Mouse (Mus musculus) forebrain, postnatal 0 days (tissue): Measurements from ENCODE around the gene Ryr3. TPM values are rescaled to one million over a fixed set of nuclear protein-coding genes. Genes with fewer than 3 reads are reported as not detected.
"Not testable (repeated sequence)": the region's sequence is repeated elsewhere in the genome, so short reads cannot be mapped to it uniquely, and the experiment has no call there.

Experiments used
- ATAC-seq: fragments of 200-750 bp; cut with Nextera tagmentation; 2 replicates; pipeline ENCODE4 v1.8.0; 2017; ENCODE audit warnings: mild to moderate bottlenecking, moderate library complexity
- DNase-seq: peaks from one replicate; pipeline ENCODE4 v3.0.0-alpha.2; 2015
- H3K27ac ChIP-seq: fragments of 300-500 bp; sonication (generic); 2 replicates; pipeline ENCODE4 v1.5.1; 2014; ENCODE audit warnings: low read depth, mild to moderate bottlenecking, antibody characterized with exemption, low read length, moderate library complexity, mixed read lengths
- H3K27me3 ChIP-seq: fragments of 300-500 bp; sonication (generic); 2 replicates; pipeline ENCODE4 v1.6.1; 2014; ENCODE audit warnings: mild to moderate bottlenecking, low read length, mixed read lengths; ENCODE audit not compliant: insufficient read depth
- H3K36me3 ChIP-seq: fragments of 300-500 bp; sonication (generic); 2 replicates; pipeline ENCODE4 v1.6.1; 2014; ENCODE audit warnings: mild to moderate bottlenecking, moderate library complexity; ENCODE audit not compliant: insufficient read depth
- H3K4me1 ChIP-seq: fragments of 300-500 bp; sonication (generic); 2 replicates; pipeline ENCODE4 v1.6.1; 2014; ENCODE audit warnings: antibody characterized with exemption; ENCODE audit not compliant: insufficient read depth
- H3K4me2 ChIP-seq: fragments of 300-500 bp; sonication (generic); 2 replicates; pipeline ENCODE4 v1.6.1; 2014; ENCODE audit warnings: low read depth, mild to moderate bottlenecking, moderate library complexity
- H3K4me3 ChIP-seq: fragments of 300-500 bp; sonication (generic); 2 replicates; pipeline ENCODE4 v1.5.1; 2014; ENCODE audit warnings: low read depth, low read length, mixed read lengths
- H3K9ac ChIP-seq: fragments of 300-500 bp; sonication (generic); 2 replicates; pipeline ENCODE4 v1.6.1; 2014; ENCODE audit warnings: mild to moderate bottlenecking
- H3K9me3 ChIP-seq: fragments of 300-500 bp; sonication (generic); 2 replicates; pipeline ENCODE4 v1.6.1; 2016; ENCODE audit warnings: low read length
- CTCF ChIP-seq: sonication (generic); IDR thresholded peaks from 2 replicates; pipeline ENCODE4 v1.5.1; 2016; ENCODE audit warnings: antibody characterized with exemption, control low read depth, low read depth
- WGBS: fragments of 180-500 bp; shearing (Covaris S2); extraction: QIAGEN DNeasy Blood & Tissue Kit; methylation state at CpG from one replicate; pipeline ENCODE4 v1.1.7; 2014; 5-methylcytosine and 5-hydroxymethylcytosine counted together
- polyA plus RNA-seq: library from polyadenylated mRNA; unstranded; fragments of >200 nt; fragmentation: Nextera tagmentation; extraction: Ambion mirVana; gene quantifications from 2 replicates; pipeline ENCODE4 v1.2.1, GENCODE M21; 2015
- total RNA-seq: library from RNA; depleted of rRNA; stranded (reverse); fragments of >200 nt; gene quantifications from 2 replicates; pipeline ENCODE4 v1.2.3, GENCODE M21; 2014

Ryr3 gene
- total and polyA plus RNA-seq, 2 experiments from 2014 or later = 4.2 to 16.1 TPM

GRCm38 (mm10) chr2:113115248-113115896, 101.5 kb downstream of the Ryr3 start:
- Histone ChIP-seq H3K9ac (no peak overlapping the region), H3K27ac (no peak overlapping the region), H3K4me3 (no peak overlapping the region), H3K4me2 (no peak overlapping the region), H3K36me3 (no peaks in the 10 kb centered on the region), H3K27me3 (no peaks in the 10 kb centered on the region), H3K9me3 (no peaks in the 10 kb centered on the region), H3K4me1 (no peaks in the 10 kb centered on the region)
- TF ChIP-seq CTCF = no peak
- WGBS = 83% methylated on average over 4 of the region's 4 CpGs
- ATAC-seq = no peak
- no peak for DNase-seq

DNA sequence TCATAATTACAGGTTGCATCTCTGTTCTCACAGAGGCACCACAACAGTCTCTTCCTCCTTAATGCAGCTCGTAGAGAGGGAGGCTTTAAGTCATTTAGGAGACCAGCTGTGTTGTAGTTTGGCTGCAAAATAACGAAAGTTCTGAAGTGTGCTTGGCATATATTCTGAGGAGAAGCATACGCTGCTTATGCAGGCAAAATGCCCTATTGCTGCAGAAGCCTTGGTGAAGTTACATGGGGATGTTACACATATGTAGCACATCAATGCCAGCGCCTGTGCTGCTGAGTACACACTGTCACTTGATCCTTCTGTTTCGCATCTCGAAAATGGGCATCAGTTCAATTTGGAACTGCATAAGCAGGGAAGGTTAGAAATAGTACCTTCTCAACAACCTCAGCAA, 112.3 kb downstream of the Ryr3 start:
- Histone ChIP-seq H3K4me2 (no peak overlapping the region), H3K9ac (no peak overlapping the region), H3K27me3 (no peaks in the 10 kb centered on the region), H3K4me1 (no peaks in the 10 kb centered on the region), H3K9me3 (no peaks in the 10 kb centered on the region), H3K27ac (no peak overlapping the region), H3K4me3 (no peak overlapping the region), H3K36me3 (no peaks in the 10 kb centered on the region)
- ATAC-seq (peak; percentile 99), DNase-seq (peak; percentile 77)
- WGBS = 61% methylated on average over 6 of the region's 6 CpGs
- no peak for TF ChIP-seq CTCF

GRCm38 (mm10) chr2:113095184-113095583, 121.7 kb downstream of the Ryr3 start:
- Histone ChIP-seq H3K4me2 (no peak overlapping the region), H3K9me3 (no peaks in the 10 kb centered on the region), H3K9ac (no peak overlapping the region), H3K36me3 (no peaks in the 10 kb centered on the region), H3K4me1 (no peaks in the 10 kb centered on the region), H3K4me3 (no peak overlapping the region), H3K27me3 (no peaks in the 10 kb centered on the region), H3K27ac (no peak overlapping the region)
- TF ChIP-seq CTCF = no peak
- ATAC-seq (no peak), DNase-seq (no peak)
- WGBS = 74% methylated on average over 4 of the region's 4 CpGs

DNA sequence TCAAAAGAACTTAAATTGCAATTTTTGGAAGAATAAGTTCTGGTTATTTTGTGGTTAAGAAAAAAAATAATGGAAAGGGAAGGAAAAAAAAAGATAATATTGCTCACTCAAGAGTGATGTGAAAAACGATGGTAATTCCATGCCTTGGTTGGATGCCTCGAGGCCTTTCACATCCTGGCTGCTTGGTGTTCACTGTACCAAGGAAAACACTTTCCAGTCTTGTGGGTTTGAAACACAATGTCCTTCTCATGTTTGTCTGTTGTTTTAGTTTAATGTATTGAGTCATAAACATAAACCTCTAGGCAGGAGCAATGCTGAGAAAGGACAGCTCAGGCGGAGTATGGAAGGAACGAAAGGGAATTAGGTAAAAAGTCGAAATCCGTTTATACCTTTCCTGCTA, 122.8 kb downstream of the Ryr3 start:
- no peak for DNase-seq
- no peaks in the 10 kb centered on the region for H3K27me3 ChIP-seq
- 87% methylated on average over 6 of the region's 6 CpGs for WGBS
- no peak overlapping the region for H3K9ac ChIP-seq
- no peaks in the 10 kb centered on the region for H3K36me3 ChIP-seq
- no peak for ATAC-seq
- H3K4me2 ChIP-seq = no peak overlapping the region
- H3K9me3 ChIP-seq = no peaks in the 10 kb centered on the region
- no peaks in the 10 kb centered on the region for H3K4me1 ChIP-seq
- no peak for TF ChIP-seq CTCF
- H3K27ac ChIP-seq = no peak overlapping the region
- no peak overlapping the region for H3K4me3 ChIP-seq

DNA sequence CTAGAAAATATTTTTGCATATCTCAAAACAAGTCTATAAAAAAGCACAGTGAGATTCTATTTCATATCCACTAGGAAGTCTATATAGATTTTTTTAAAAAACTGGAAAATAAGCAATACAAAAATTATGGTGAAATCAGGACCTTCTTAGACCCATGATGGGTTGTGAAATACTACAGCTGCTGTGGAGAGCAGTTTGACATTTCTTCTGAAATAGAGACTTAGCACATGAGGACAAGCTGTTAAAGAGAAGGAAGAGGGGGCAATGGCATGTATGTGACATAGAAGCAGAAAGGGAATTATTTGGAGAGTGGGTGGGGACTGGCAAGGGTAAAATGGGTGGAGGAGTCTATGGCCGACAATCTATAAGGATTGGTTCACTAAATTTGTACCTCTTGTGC, 124.1 kb downstream of the Ryr3 start:
- H3K4me2 ChIP-seq = no peak overlapping the region
- no peaks in the 10 kb centered on the region for H3K36me3 ChIP-seq
- H3K9ac ChIP-seq = no peak overlapping the region
- ATAC-seq = no peak
- DNase-seq = no peak
- no peaks in the 10 kb centered on the region for H3K9me3 ChIP-seq
- no peak for TF ChIP-seq CTCF
- H3K27me3 ChIP-seq = no peaks in the 10 kb centered on the region
- WGBS = 79% methylated on average over 1 of the region's 1 CpGs
- no peak overlapping the region for H3K4me3 ChIP-seq
- H3K27ac ChIP-seq = no peak overlapping the region
- no peaks in the 10 kb centered on the region for H3K4me1 ChIP-seq

- not testable (repeated sequence) for H3K27ac ChIP-seq, H3K4me1 ChIP-seq, H3K9ac ChIP-seq, H3K4me3 ChIP-seq, ATAC-seq, H3K36me3 ChIP-seq, H3K27me3 ChIP-seq, H3K9me3 ChIP-seq, DNase-seq, H3K4me2 ChIP-seq
- WGBS = 89% methylated on average over 1 of the region's 1 CpGs
These were observed 125.6 kb downstream of the Ryr3 start for GRCm38 (mm10) chr2:113091316-113091715.

DNA sequence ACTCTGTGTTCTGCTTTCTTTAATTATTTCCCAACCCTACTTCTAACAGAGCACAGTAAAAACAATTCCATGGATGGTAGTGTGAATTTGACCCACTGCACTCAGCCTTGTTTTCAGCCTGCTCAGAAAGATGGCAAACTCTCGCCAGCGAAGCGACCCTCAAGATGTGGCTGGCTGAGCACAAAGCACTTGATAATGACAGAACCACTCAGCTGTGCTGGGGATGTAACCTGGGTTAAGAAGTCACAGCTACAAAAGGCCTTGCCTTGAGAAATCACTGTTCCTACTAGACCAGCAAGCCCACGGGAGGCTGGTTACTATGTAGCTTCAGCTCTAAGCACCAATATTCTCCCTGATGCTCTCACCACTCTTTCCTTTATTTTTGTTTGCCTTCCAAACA, 140.5 kb downstream of the Ryr3 start:
- Histone ChIP-seq H3K9me3 (no peaks in the 10 kb centered on the region), H3K4me2 (no peak overlapping the region), H3K27ac (no peak overlapping the region), H3K9ac (no peak overlapping the region), H3K4me1 (no peaks in the 10 kb centered on the region), H3K27me3 (no peaks in the 10 kb centered on the region), H3K4me3 (no peak overlapping the region), H3K36me3 (no peaks in the 10 kb centered on the region)
- ATAC-seq (no peak), DNase-seq (no peak)
- no peak for TF ChIP-seq CTCF
- WGBS = 85% methylated on average over 4 of the region's 4 CpGs
